Mouse (Mus musculus) layer of hippocampus, postnatal 10 days (tissue): Measurements from ENCODE around the gene Vasp. TPM values are rescaled to one million over a fixed set of nuclear protein-coding genes. Genes with fewer than 3 reads are reported as not detected.

Experiments
- DNase-seq, 2 experiments: peaks; one replicate each; pipeline ENCODE4 v3.0.0; 2021; ENCODE audit warnings: low spot score in 2 of 2
- total RNA-seq, 2 experiments: library from RNA; stranded (reverse); gene quantifications; 2 replicates each; pipeline ENCODE4 v1.2.3; 2021

Gene Vasp
- total RNA-seq, 2 experiments from 2014 or later, result 26.4 to 27.3 TPM

GRCm38 (mm10) chr7:19276253-19276652 lies 4.6 kb upstream of the Vasp start:
- DNase-seq, result no peak

DNA sequence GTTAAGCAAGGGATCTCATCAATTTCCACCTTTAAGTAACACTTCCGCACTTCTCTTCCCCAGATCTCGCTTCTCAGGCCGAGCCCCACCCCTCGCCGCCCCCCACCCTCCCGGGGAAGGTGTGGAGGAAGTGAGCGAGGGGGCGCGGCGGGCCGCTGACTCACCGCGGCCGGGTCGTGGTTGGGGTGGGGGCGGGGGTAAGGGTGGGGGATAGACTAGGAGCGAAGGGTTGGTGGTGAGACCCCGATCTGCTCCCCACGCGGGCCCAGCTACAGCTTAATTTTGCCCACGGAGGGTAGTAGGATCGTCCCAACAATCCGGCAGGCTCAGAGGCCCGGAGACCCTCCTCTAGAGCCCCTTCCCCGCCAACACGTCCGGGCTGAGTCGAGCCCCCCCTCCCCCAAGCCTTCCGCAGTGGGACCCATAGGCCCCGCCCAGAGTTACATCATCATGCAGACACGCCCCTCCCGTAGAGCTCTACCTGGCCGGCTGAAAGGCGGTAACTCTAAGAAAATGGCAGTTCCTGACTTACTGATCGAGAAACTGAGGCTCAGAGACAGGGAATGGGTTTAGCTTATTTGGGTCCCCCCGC lies 652 bp upstream of the Vasp start:
- DNase-seq, result peak; percentile 42 to 59

GRCm38 (mm10) chr7:19270509-19271237 lies 944 bp downstream of the Vasp start:
- DNase-seq, result no peak

DNA sequence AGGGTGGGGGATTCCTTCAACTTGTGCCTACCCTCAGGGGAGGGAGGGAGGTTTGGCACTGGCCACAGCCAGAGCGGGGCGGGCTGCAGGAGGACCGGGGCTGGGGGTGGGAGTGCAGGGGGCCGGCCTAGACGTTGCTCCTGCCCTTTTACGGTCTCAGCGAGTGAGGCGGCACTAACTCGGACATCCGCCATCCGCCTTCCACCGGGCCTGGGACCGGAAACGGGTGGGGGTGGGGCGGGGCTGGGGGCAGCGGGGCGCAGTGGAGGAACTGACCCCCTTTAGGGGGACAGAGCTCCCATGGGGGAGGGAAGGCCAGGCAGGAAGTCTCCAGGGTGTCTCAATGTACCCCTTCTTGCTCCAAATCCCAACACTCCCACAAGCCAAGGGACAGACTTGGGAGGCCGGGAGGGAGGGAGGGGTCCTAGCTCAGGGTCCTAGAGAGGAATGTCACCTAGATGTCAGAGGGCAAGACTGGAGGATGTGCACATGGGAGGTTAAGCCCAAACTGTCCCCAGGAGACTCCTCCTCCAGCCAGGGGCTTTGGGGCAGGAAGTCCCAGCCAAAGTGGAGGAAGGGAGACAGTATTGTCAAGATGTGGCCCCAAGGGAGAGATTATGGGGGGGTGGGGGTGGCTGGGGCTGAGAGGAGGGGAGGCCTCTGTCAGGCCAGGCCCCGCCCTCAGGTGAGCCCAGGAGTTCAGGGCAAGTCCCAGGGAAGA lies 1.7 kb downstream of the Vasp start:
- peak in 1 of 2 experiments; percentile 50 for DNase-seq

DNA sequence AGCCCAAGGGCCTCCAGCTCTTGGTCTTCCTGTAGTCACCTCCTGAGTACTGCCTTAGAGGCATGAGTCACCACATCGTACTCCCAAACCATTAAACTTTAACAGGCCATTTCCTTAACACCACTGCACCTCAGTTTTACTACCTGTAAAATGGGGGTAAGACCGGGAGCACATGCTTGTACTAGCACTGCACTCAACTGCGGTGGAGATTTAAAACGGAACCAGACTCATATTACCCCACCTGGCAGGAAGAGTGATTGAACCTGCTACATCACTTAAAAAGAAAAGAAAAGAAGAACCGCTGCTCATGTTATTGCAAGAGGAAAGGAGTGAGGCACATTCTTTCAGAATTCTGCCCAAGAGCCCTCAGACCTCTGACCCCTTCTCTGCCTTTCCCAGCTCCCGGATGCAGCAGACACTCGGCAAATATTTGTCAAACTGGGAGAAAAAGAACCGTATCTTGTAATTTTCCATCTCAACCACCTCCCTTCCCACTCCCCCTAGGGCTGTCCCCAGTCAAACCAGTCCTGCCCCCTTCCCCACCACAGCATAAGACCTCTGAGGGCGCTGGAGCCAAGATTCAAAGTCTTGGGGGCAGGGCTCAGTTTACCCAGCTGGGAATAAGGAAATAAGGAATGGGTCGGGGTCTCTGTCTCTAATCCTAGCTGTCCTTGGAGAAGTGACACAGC lies 2.5 kb downstream of the Vasp start:
- DNase-seq, result no peak

DNA sequence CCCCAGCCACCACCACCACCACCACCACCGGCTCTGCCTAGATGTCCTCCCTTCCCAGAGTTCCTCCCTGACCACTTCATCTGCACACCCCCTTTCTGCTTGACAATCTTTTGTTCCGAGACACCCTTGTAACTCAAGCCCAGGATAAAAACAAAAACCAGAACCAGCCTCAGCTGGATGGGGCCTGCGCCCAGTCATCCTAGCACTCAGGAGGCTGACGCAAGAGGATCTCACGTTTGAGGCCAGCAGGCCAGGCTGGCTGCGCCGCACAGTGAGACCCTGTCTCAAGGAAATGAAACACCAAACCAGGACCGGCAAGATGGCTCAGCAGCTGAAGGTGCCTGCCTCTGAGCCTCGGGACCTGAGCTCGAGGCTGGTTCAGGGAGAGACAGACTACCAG lies 4.6 kb downstream of the Vasp start:
- no peak for DNase-seq

DNA sequence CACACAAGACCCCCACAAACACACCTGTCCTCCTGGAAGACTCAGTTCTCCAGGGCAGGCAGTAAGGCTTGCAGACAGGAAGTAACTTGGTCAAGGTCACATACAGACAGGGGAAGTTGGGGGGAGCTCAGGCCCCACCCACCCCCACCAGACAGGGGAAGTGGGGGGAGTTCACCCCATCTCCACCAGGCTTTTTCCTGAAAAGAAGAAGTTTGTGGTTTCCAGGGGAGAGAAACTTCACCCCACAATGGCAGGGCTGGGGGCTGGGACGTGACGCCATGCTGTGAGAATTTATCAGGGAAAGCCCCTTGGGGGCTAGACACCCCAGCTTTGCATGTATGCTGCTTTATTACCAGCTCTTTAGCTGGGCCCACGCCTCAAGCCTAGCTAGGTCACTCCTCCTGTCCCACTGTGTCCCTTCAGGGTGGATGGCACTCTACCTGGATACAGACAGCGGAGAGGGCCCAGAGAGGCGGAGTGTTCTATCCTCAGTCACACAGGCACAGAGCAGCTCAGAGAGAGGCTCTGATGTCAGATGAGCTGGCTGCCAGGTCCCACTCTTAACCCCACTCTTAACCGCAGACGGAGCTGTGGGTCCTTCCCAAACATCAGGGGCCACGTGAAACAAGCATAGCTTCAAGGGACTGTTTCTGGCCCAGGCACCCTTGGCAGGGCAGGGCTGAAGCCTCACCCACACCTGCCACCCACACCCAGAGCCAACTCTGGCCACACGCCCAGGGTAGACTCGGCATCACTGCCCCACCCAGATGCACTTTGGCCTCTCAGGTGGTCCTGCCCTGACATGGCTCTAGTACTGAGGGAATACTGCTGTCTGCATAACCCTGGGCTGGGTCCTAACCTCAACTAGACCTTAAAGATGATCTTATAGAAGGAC lies 5.4 kb downstream of the Vasp start:
- no peak for DNase-seq

- DNase-seq, result no peak
Observed at GRCm38 (mm10) chr7:19265147-19265546, 6.5 kb downstream of the Vasp start.

DNA sequence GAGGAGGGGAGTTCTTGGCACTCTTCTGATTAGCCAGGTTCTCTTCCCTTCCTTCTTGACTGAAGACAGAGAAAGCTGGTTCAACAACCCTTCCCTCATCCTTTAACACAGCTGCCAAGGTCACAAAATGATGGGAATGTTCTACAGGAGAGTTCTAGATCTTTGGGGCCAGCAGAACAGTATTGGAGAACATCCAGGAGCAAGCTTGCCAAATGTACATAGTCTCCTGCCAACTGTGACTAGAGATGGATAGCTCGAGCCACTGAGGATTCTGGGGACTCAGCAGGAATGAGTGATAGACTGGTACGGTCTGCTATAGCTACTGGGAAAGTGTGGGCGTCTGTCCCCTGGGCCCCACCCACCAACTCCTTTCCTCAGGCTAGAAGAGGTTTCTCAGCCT lies 13.3 kb downstream of the Vasp start:
- no peak for DNase-seq

DNA sequence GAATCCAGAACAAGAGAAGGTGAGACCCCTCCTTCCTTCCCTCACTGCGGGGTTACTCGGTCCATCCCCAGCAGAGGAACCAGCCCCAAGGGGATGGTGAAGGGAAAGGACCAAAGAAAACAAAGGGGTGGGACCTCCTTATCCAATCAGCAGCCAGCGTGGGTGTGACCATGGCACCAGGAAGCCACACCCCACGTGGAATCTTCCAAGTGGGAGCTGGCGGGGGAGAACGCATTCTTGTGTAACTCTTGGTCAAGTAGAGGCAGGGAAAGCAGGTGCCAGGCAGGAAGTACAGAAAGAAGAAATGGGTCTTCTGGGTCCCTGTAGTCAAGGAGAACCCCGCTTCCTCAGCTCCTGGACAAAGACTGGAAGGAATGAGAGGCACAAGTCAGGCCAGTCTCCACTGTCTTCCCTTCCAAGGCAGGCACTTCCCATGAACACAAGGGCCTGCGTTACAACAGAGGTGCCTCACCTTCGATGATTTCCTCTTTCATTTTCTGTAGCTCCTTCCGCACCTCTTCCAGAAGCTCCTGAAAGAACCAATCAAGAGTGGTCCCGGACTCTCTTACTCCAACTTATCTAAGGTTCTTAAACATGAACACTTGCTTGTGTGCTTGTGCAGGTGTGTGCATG lies 14.1 kb downstream of the Vasp start:
- DNase-seq, result peak; percentile 48 to 60

GRCm38 (mm10) chr7:19256567-19256966 lies 15.1 kb downstream of the Vasp start:
- no peak for DNase-seq

DNA sequence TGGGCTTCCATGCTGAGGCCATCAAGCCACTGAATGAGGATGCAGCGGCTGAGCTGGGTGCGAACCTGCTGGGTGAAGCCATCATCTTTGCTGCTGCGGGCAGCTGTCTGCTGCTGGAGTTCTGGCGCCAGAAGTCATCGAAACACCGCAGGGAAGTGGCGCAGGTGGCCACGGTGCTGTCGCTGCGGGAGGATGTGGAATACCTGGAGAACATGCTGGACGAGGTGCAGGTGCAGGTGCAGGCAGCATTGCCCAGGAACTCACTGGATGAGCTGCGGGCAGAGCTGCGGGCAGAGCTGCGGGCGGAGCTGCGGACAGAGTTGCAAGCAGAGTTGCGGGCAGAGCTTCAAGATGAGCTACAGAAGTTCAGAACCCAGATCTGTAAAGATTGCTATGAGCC lies 16.2 kb downstream of the Vasp start:
- no peak for DNase-seq

DNA sequence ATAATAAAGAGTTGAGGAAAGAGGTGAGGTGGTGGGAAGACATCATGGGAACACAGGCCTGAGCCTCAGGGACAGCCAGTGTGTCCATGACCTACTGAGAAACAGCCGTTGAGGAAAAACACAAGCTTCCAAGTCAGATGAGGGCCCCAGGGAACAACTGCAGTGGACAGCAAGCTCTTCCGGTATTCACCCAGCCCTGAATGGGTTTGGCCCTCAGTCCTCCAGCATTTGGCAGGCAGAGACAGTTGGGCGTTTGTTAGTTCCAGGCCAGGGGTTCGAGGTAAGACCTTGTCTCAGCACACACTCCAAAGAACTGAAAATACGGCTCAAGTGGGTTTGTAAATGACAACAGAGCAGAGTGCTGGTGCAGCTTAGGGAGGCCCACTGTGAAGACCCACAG lies 18.2 kb downstream of the Vasp start:
- DNase-seq, result no peak

DNA sequence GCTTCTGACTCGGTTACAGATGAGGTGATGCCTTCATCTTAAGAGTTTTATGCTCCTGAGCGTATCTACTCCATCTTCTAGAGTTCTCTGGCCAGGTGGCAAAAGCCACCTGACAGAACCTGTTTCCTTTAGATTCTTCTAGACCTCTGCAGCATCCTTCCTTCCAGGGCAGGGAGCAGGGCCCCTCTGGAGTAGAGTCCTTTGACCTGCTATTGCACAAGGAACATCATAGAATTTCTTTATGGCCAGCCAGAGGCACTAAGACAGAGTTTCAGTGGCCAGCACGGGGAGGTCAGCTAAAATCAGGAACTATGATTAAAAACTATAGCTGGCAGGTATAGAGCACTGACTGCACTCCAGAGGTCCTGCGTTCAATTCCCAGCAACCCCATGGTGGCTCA lies 19.5 kb downstream of the Vasp start:
- DNase-seq, result no peak

DNA sequence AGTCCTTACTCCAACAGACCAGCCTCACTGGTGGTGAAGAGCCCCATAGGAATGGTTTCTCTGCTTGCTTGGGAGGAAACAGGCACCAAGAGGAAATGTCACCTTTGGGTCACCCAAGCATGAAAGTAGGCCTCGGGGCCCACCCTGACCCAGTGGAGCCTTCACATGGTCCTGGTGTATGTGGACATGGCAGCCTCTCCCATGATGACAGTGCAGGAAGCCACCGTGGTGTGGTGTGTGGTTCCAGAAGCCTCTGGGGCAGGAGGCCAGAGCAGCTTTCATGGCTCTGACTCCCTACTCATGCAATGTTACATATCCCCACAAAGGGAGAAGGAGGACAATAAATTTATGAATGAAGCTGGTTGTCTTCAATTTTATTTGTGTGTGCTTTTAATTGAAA lies 24.1 kb downstream of the Vasp start:
- DNase-seq, result no peak

DNA sequence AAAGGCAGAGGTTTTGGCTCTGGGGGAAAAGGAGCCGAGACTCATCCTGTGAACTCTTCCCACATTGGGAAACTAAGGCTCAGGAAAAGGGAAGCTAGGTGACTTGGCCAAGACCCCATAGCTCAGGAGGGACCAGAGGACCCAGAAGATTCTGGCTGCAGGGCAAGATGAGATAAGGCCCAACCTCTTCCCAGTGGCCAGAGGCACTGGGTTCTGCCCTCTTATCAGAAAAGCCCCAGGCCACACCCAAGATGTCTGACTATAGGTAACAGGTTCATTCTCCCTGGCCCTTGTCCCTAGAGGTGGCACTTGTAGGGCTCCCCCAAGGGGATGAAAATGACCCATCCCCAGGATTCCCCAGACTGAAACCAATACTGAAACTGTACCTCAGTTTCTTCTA lies 24.8 kb downstream of the Vasp start:
- no peak for DNase-seq

- DNase-seq, result no peak
Observed at GRCm38 (mm10) chr7:19245083-19245482, 26.5 kb downstream of the Vasp start.

DNA sequence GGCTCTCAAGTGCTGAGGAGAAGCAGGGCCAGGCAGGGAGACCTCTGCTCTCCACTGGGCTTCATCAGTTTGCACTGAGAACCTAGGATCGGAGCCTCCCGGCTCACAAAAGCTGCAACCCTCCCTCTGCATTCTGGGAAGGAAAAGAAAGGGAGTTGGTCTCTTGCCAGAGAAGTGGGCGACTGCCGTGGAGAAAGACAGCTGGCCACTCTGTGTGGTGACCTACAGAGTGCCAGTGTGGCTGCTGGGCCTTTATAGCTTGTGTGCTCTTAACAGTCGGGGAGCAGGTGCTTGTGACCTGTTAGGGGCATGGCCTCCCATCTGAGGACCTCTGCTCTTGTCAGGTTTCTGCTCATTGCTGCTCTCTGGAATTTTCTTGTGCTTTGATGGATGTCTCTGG lies 27.8 kb downstream of the Vasp start:
- no peak for DNase-seq

- no peak for DNase-seq
Observed at GRCm38 (mm10) chr7:19242005-19242404, 29.6 kb downstream of the Vasp start.

DNA sequence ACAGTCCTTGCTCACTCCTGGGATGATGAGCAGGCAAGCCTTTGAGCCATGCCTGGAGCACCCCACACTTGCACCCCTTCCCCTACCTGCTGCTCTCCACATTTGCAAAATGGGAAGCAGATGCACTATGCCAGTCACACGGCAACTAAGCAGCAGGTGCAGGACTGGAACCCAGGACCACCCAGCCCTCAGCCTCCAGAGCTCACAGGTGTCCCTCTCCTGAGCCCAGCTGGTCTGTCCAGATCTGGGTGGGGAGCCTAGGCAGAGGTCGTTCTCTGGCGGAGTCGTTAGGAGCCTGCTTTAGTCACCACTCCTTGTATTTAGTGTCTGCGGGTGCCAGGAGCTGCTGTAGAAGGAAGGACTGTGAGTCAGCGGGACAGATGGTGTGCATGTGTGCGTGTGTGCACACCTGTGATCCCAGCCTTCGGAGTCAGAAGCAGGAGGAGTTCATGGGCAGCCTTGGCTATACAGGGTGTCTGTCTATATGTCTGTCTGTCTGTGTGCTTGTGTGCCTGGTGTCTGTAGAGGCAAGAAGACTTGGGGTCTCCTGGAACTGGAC lies 30.6 kb downstream of the Vasp start:
- no peak for DNase-seq
